Mouse (Mus musculus): Measurements from ENCODE around the gene Tab2. TPM values are rescaled to one million over a fixed set of nuclear protein-coding genes. Genes with fewer than 3 reads are reported as not detected.

Tab2 gene
- 96.2 TPM for polyA plus RNA-seq (2014; fragmentation: Illumina TruSeq; extraction: RNeasy Lipid Tissue Mini Kit (QIAGEN cat#74804); ENCODE audit: low replicate concordance)

DNA sequence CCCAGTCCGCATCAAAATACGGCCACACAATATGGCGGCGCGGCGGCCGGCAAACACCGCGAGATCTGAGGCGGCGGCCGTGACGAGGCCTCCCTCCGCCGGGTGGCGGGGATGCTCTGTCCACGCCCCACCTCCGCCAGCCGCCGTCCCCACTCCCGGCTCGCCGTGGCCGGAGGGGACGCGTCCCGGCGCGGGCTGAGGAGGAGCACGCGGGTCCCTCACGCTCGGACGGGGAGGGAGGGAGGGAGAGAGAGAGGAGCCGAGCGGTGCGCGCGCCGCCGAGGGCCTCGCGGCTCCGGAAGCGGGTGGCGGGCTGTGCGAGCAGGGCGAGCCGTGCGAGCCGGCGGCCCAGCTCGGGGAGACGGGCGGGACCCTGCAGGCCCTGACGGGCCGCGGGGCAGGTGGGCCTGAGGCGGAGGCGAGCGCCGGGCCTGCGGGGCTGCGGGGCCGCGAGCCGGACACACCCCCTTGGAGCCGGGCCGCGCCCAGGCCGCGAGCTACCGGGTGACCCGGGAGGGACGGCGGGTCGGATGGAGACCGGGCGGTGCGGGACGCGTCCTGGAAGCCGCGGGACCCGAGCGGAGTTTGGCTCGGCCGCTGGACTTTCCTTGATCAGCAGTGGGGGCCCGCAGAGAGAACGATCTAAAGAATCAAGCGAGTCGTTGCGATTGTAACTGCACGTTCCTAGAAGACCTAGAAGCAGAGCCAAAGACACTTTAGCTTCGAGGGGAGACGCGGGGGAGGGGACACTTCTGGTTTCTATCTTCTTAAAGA, at the start of gene Tab2:
Gene Tab2, minus strand, starts transcription at position 3 of the 774 bp plus-strand sequence.

Other genes starting within 250 kb of the Tab2 start
- 61.2 TPM for gene Katna1, start 230.2 kb downstream of the Tab2 start, polyA plus RNA-seq (2014; fragmentation: Illumina TruSeq; extraction: RNeasy Lipid Tissue Mini Kit (QIAGEN cat#74804); ENCODE audit: low replicate concordance)
- gene Ginm1, start 163.4 kb downstream of the Tab2 start, polyA plus RNA-seq (2014; fragmentation: Illumina TruSeq; extraction: RNeasy Lipid Tissue Mini Kit (QIAGEN cat#74804); ENCODE audit: low replicate concordance), result 300 TPM
- 72.1 TPM for gene Ppil4, start 163.3 kb downstream of the Tab2 start, polyA plus RNA-seq (2014; fragmentation: Illumina TruSeq; extraction: RNeasy Lipid Tissue Mini Kit (QIAGEN cat#74804); ENCODE audit: low replicate concordance)
- gene Zc3h12d, start 123.8 kb downstream of the Tab2 start, polyA plus RNA-seq (2014; fragmentation: Illumina TruSeq; extraction: RNeasy Lipid Tissue Mini Kit (QIAGEN cat#74804); ENCODE audit: low replicate concordance), result 18.3 TPM

Data from small intestine, adult 10 weeks (tissue).